Mouse (Mus musculus): Measurements from ENCODE around the gene Dock1. TPM values are rescaled to one million over a fixed set of nuclear protein-coding genes. Genes with fewer than 3 reads are reported as not detected.

Dock1 gene
- total and polyA plus RNA-seq, 3 experiments, result not detected

- Histone ChIP-seq H3K27me3 (ENCODE audit: insufficient read depth, low read length) (no peaks in the 10 kb centered on the region), H3K4me3 (ENCODE audit: low read depth, low read length) (no peak overlapping the region), H3K4me1 (ENCODE audit: insufficient read depth, low read depth, low read length) (no peaks in the 10 kb centered on the region), H3K9me3 (replicated peaks) (peaks cover 30% of the 10 kb centered on the region), H3K36me3 (replicated peaks) (no peaks in the 10 kb centered on the region)
- ATAC-seq (ENCODE audit: extremely low read depth, insufficient number of reproducible peaks, low FRiP score, poor library complexity, severe bottlenecking) (no peak), DNase-seq (ENCODE audit: low spot score) (no peak)
- TF ChIP-seq GATA1 (IDR thresholded peaks at IDR 0.05; ENCODE audit: borderline replicate concordance, low read length) (no peak), TAL1 (conservative IDR thresholded peaks at IDR 0.05; ENCODE audit: low read depth, low read length) (no peak), POLR2AphosphoS5 (IDR thresholded peaks at IDR 0.05; ENCODE audit: insufficient replicate concordance, low read depth, low read length) (no peak), CTCF (IDR thresholded peaks at IDR 0.05; ENCODE audit: low read depth, low read length) (no peak), GATA2 (IDR thresholded peaks at IDR 0.05; ENCODE audit: borderline replicate concordance, low read depth, low read length) (no peak)
Measured at GRCm38 (mm10) chr7:135212505-135212904, 542.1 kb downstream of the Dock1 start.

- ATAC-seq (ENCODE audit: extremely low read depth, insufficient number of reproducible peaks, low FRiP score, poor library complexity, severe bottlenecking) (no peak), DNase-seq (ENCODE audit: low spot score) (no peak)
- no peak for TF ChIP-seq GATA2 (IDR thresholded peaks at IDR 0.05; ENCODE audit: borderline replicate concordance, low read depth, low read length)
- TF ChIP-seq CTCF (IDR thresholded peaks at IDR 0.05; ENCODE audit: low read depth, low read length), result no peak
- no peak for TF ChIP-seq TAL1 (conservative IDR thresholded peaks at IDR 0.05; ENCODE audit: low read depth, low read length)
- no peak for TF ChIP-seq GATA1 (IDR thresholded peaks at IDR 0.05; ENCODE audit: borderline replicate concordance, low read length)
- no peak for TF ChIP-seq POLR2AphosphoS5 (IDR thresholded peaks at IDR 0.05; ENCODE audit: insufficient replicate concordance, low read depth, low read length)
- no peaks in the 10 kb centered on the region for H3K4me1 ChIP-seq (ENCODE audit: insufficient read depth, low read depth, low read length)
- no peaks in the 10 kb centered on the region for H3K27me3 ChIP-seq (ENCODE audit: insufficient read depth, low read length)
- H3K36me3 ChIP-seq (replicated peaks), result no peaks in the 10 kb centered on the region
- peaks cover 30% of the 10 kb centered on the region for H3K9me3 ChIP-seq (replicated peaks)
- no peak overlapping the region for H3K4me3 ChIP-seq (ENCODE audit: low read depth, low read length)
Measured at GRCm38 (mm10) chr7:135221475-135221874, 551.0 kb downstream of the Dock1 start.
